ENCODE assay signal across 8 mouse cellular contexts in the genomic region with DNA sequence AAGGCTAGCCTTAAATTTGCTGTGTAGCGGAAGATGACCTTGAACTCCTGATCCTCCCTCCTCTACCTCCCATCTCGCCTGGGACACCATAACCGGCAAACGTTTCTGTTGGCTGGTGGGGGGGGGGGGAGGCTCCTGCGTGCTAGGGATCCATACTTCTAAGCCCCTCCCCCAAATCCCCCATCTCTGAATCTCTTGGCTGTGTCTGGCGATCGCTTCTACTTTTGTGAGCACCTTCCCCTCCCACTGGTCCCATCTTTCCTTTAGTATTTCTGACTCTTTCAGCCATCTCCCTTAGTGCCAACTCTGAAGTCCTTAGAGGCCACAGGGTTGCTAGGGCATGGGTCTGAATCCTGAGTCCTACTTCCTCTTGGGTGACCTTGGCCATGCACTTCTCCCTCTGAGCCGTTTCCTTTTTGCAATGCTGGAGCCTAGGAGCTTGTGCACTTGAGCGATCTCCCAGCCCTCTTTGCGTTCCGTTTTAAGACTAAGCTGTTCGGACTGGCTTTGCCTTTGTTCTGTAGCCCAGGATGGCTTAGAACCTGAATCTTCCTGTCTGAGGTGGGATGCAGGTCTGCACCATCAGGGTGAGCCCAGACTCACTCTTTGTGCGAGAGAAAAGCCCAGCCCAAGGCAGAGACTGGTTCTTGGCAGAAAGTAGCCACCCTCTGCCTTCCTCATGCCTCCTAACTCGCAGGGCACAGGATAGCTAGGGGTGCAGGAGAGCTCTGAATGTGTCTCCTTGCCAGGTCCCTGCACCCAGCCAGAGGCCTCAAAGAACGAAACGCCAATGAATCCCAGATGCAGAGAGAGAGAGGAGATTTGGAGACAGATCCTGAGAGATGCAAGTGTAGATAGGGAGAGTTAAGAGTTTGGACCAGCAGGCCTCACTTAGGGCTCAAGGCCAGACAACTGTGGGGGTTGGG. TPM values are rescaled to one million over a fixed set of nuclear protein-coding genes. Genes with fewer than 3 reads are reported as not detected.
DNase-seq lines count a peak whose midpoint lies in the region; ATAC-seq lines count a peak whose summit lies in the region.

No protein-coding gene starts in this region.

- DNase-seq in kidney, adult 9 months = peak; percentile 46
- DNase-seq in kidney, adult 18-20 months = no peak
- DNase-seq in T-cell, adult 2 months (ENCODE audit: low spot score) = peak; percentile 19
- DNase-seq in layer of hippocampus, postnatal 36 days = no peak
- no peak for DNase-seq in frontal cortex, postnatal 25 days (ENCODE audit: low spot score in 2 of 2)
- no peak for DNase-seq in left cerebral cortex, postnatal 25 days (ENCODE audit: low spot score in 2 of 2)

- ATAC-seq in hindbrain, embryonic 16.5 days = no peak
- ATAC-seq in megakaryocyte progenitor cell, adult 5-6 weeks (replicated peaks; ENCODE audit: poor library complexity) = peak; percentile 62

- H3K4me2 ChIP-seq in hindbrain, embryonic 16.5 days (ENCODE audit: low read length) = peak overlapping the region; percentile 3; the same call in 1 of the 2 replicates

- no peak overlapping the region for H3K4me3 ChIP-seq in hindbrain, embryonic 16.5 days (ENCODE audit: low read length)

- intact Hi-C loops in left cerebral cortex, postnatal 25 days (cut with DNase I) = no loop called here

- no peaks in the 10 kb centered on the region for H3K36me3 ChIP-seq in hindbrain, embryonic 16.5 days (ENCODE audit: control insufficient read depth, insufficient read depth, low read length)

- H3K27me3 ChIP-seq in hindbrain, embryonic 16.5 days (replicated peaks; ENCODE audit: control insufficient read depth, insufficient read depth, low read length) = peaks cover 42% of the 10 kb centered on the region

- 22% methylated on average over 16 of the region's 16 CpGs for WGBS in hindbrain, embryonic 16.5 days

- no peaks in the 10 kb centered on the region; the same call in 1 of the 2 replicates for H3K9me3 ChIP-seq in hindbrain, embryonic 16.5 days (ENCODE audit: control insufficient read depth, low read length)

- H3K27ac ChIP-seq in hindbrain, embryonic 16.5 days (ENCODE audit: low read depth, low read length) = no peak overlapping the region

- peaks cover 6% of the 10 kb centered on the region for H3K4me1 ChIP-seq in hindbrain, embryonic 16.5 days (ENCODE audit: control insufficient read depth, insufficient read depth, low read depth, low read length)

- H3K9ac ChIP-seq in hindbrain, embryonic 16.5 days (ENCODE audit: low read depth, low read length) = no peak overlapping the region

RNA-seq across cellular contexts. Expression of gene Bcl3, which starts 0.9 kb away (rescaled TPM):
- 0.70 and 1.2 TPM in 2 replicates for polyA plus RNA-seq in hindbrain, embryonic 16.5 days (2015; fragmentation: Nextera tagmentation; extraction: Ambion mirVana)
- 6.3 and 11.5 TPM in 2 replicates for total RNA-seq in megakaryocyte progenitor cell, adult 5-6 weeks (2015)
- 1.6 and 4.6 TPM in 2 replicates for total RNA-seq in megakaryocyte progenitor cell, adult 5-6 weeks (2017)
- total RNA-seq in layer of hippocampus, postnatal 36 days (2021) = 1 to 10 TPM in 1 of 2 experiments, under 1 TPM in 1; 0.32 to 1.4 TPM
- under 1 TPM; 0.46 to 0.53 TPM for total RNA-seq in left cerebral cortex, postnatal 25 days (2021)

RNA-seq across cellular contexts. Expression of gene Cblc, which starts 26.9 kb away (rescaled TPM):
- polyA plus RNA-seq in hindbrain, embryonic 16.5 days (2015; fragmentation: Nextera tagmentation; extraction: Ambion mirVana) = 0.34 and 0.41 TPM in 2 replicates
- total RNA-seq in megakaryocyte progenitor cell, adult 5-6 weeks (2015) = not detected in 2 replicates
- not detected in 2 replicates for total RNA-seq in megakaryocyte progenitor cell, adult 5-6 weeks (2017)
- not detected for total RNA-seq in layer of hippocampus, postnatal 36 days (2021)
- total RNA-seq in left cerebral cortex, postnatal 25 days (2021) = not detected

RNA-seq across cellular contexts. Expression of gene Gm19345, which starts 28.3 kb away (rescaled TPM):
- 19.3 and 22.9 TPM in 2 replicates for polyA plus RNA-seq in hindbrain, embryonic 16.5 days (2015; fragmentation: Nextera tagmentation; extraction: Ambion mirVana)
- total RNA-seq in megakaryocyte progenitor cell, adult 5-6 weeks (2015) = not detected in 2 replicates
- total RNA-seq in megakaryocyte progenitor cell, adult 5-6 weeks (2017) = not detected in 2 replicates
- total RNA-seq in layer of hippocampus, postnatal 36 days (2021) = 1 to 10 TPM; 1.2 to 1.9 TPM
- total RNA-seq in left cerebral cortex, postnatal 25 days (2021) = 1 to 10 TPM; 2.3 to 2.5 TPM

RNA-seq across cellular contexts. Expression of gene Ceacam16, which starts 37.6 kb away (rescaled TPM):
- polyA plus RNA-seq in hindbrain, embryonic 16.5 days (2015; fragmentation: Nextera tagmentation; extraction: Ambion mirVana) = 1.4 and 2.0 TPM in 2 replicates
- total RNA-seq in megakaryocyte progenitor cell, adult 5-6 weeks (2015) = not detected in 2 replicates
- total RNA-seq in megakaryocyte progenitor cell, adult 5-6 weeks (2017) = not detected in 2 replicates
- total RNA-seq in layer of hippocampus, postnatal 36 days (2021) = not detected
- not detected for total RNA-seq in left cerebral cortex, postnatal 25 days (2021)

RNA-seq across cellular contexts. Expression of gene Bcam, which starts 52.7 kb away (rescaled TPM):
- polyA plus RNA-seq in hindbrain, embryonic 16.5 days (2015; fragmentation: Nextera tagmentation; extraction: Ambion mirVana) = 24.4 and 24.6 TPM in 2 replicates
- not detected in 2 replicates for total RNA-seq in megakaryocyte progenitor cell, adult 5-6 weeks (2015)
- not detected in 2 replicates for total RNA-seq in megakaryocyte progenitor cell, adult 5-6 weeks (2017)
- total RNA-seq in layer of hippocampus, postnatal 36 days (2021) = 1 to 10 TPM; 9.5 to 9.8 TPM
- total RNA-seq in left cerebral cortex, postnatal 25 days (2021) = 10 to 100 TPM; 10.4 to 12.5 TPM

Comparison
In these comparisons a context has a peak if more than half of its experiments do, and no peak if none do; other contexts are left out.
1. DNase-seq: peak in kidney, adult 9 months (single experiment) and T-cell, adult 2 months (single experiment); none in kidney, adult 18-20 months (single experiment), layer of hippocampus, postnatal 36 days (0 of 2), frontal cortex, postnatal 25 days (0 of 2) and left cerebral cortex, postnatal 25 days (0 of 2).